Mouse (Mus musculus): ENCODE measurements at regions not wholly inside any gene's neighbourhood (a gene's known extent, or its start where the extent isn't known, plus 50 kb on each side); places are given as distances from the start of the nearest gene placed in this dataset.
A peak's percentile ranks its signal among the peaks of the same experiment; 100 is the strongest.

GRCm38 (mm10) chr6:50939440-50939839, 285.2 kb upstream of the Npvf start:
- Histone ChIP-seq H3K4me2 (no peak overlapping the region), H3K4me1 (replicated peaks) (peaks cover 16% of the 10 kb centered on the region), H3K27me3 (no peaks in the 10 kb centered on the region), H3K36me3 (no peaks in the 10 kb centered on the region), H3K4me3 (no peak overlapping the region), H3K9me3 (no peaks in the 10 kb centered on the region), H3K27ac (no peak overlapping the region), H3K9ac (no peak overlapping the region)
- ATAC-seq (ENCODE audit: low FRiP score) = no peak
- WGBS = 54% methylated on average over 2 of the region's 2 CpGs

GRCm38 (mm10) chr6:50940118-50940517, 285.9 kb upstream of the Npvf start:
- Histone ChIP-seq H3K4me1 (replicated peaks) (peaks cover 10% of the 10 kb centered on the region), H3K27ac (no peak overlapping the region), H3K36me3 (no peaks in the 10 kb centered on the region), H3K4me2 (no peak overlapping the region), H3K27me3 (no peaks in the 10 kb centered on the region), H3K4me3 (no peak overlapping the region), H3K9ac (no peak overlapping the region), H3K9me3 (no peaks in the 10 kb centered on the region)
- ATAC-seq (ENCODE audit: low FRiP score) = no peak
- 21% methylated on average over 1 of the region's 1 CpGs for WGBS

- H3K9me3 ChIP-seq = no peaks in the 10 kb centered on the region
- no peaks in the 10 kb centered on the region for H3K27me3 ChIP-seq
- no peak overlapping the region for H3K4me2 ChIP-seq
- no peak overlapping the region for H3K9ac ChIP-seq
- 0 out of 2 replicates have a peak, but pooled peaks cover 3% of the 10 kb centered on the region for H3K4me1 ChIP-seq (replicated peaks)
- no peaks in the 10 kb centered on the region for H3K36me3 ChIP-seq
- H3K4me3 ChIP-seq = no peak overlapping the region
- no peak overlapping the region for H3K27ac ChIP-seq
- WGBS = 90% methylated on average over 10 of the region's 10 CpGs
- ATAC-seq (ENCODE audit: low FRiP score) = no peak
Observed at GRCm38 (mm10) chr6:50940641-50941398, 286.6 kb upstream of the Npvf start.

- ATAC-seq (ENCODE audit: low FRiP score) = no peak
- Histone ChIP-seq H3K27me3 (no peaks in the 10 kb centered on the region), H3K27ac (no peak overlapping the region), H3K4me2 (no peak overlapping the region), H3K4me1 (replicated peaks) (no peaks in the 10 kb centered on the region), H3K9me3 (no peaks in the 10 kb centered on the region), H3K4me3 (no peak overlapping the region), H3K9ac (no peak overlapping the region), H3K36me3 (no peaks in the 10 kb centered on the region)
- 80% methylated on average over 5 of the region's 5 CpGs for WGBS
Observed at GRCm38 (mm10) chr6:50942696-50943095, 288.5 kb upstream of the Npvf start.

- Histone ChIP-seq H3K27ac (no peak overlapping the region), H3K4me1 (replicated peaks) (peaks cover 16% of the 10 kb centered on the region), H3K36me3 (no peaks in the 10 kb centered on the region), H3K4me3 (no peak overlapping the region), H3K9me3 (no peaks in the 10 kb centered on the region), H3K4me2 (no peak overlapping the region), H3K27me3 (no peaks in the 10 kb centered on the region), H3K9ac (no peak overlapping the region)
- WGBS = 38% methylated on average over 4 of the region's 4 CpGs
- ATAC-seq (ENCODE audit: low FRiP score) = no peak
Observed at GRCm38 (mm10) chr6:50948061-50948460, 293.8 kb upstream of the Npvf start.

GRCm38 (mm10) chr6:50949361-50949760, 295.1 kb upstream of the Npvf start:
- WGBS = 74% methylated on average over 5 of the region's 5 CpGs
- ATAC-seq (ENCODE audit: low FRiP score) = no peak

GRCm38 (mm10) chr6:50949883-50950583, 295.8 kb upstream of the Npvf start:
- no peaks in the 10 kb centered on the region for H3K27me3 ChIP-seq
- H3K36me3 ChIP-seq = no peaks in the 10 kb centered on the region
- peak; percentile 52; the same call in 1 of the 2 replicates for ATAC-seq (ENCODE audit: low FRiP score)
- peaks cover 16% of the 10 kb centered on the region for H3K4me1 ChIP-seq (replicated peaks)
- H3K27ac ChIP-seq = peak overlapping the region; percentile 55
- no peak overlapping the region for H3K4me2 ChIP-seq
- WGBS = 28% methylated on average over 11 of the region's 11 CpGs
- no peak overlapping the region for H3K4me3 ChIP-seq
- no peak overlapping the region for H3K9ac ChIP-seq
- H3K9me3 ChIP-seq = no peaks in the 10 kb centered on the region

More at GRCm38 (mm10) chr6:50949361-50949760, 295.1 kb upstream of the Npvf start:
- Histone ChIP-seq H3K27ac (peak overlapping the region; percentile 55), H3K9me3 (no peaks in the 10 kb centered on the region), H3K27me3 (no peaks in the 10 kb centered on the region), H3K4me2 (no peak overlapping the region), H3K4me3 (no peak overlapping the region), H3K4me1 (replicated peaks) (peaks cover 16% of the 10 kb centered on the region), H3K36me3 (no peaks in the 10 kb centered on the region), H3K9ac (no peak overlapping the region)

- WGBS = 93% methylated on average over 4 of the region's 4 CpGs
- Histone ChIP-seq H3K4me2 (no peak overlapping the region), H3K9me3 (no peaks in the 10 kb centered on the region), H3K36me3 (no peaks in the 10 kb centered on the region), H3K27me3 (no peaks in the 10 kb centered on the region), H3K9ac (no peak overlapping the region), H3K4me3 (no peak overlapping the region), H3K27ac (no peak overlapping the region), H3K4me1 (replicated peaks) (0 out of 2 replicates have a peak, but pooled peaks cover 2% of the 10 kb centered on the region)
- no peak for ATAC-seq (ENCODE audit: low FRiP score)
Observed at GRCm38 (mm10) chr6:50957328-50957900, 303.2 kb upstream of the Npvf start.

GRCm38 (mm10) chr6:50960341-50960740, 306.1 kb upstream of the Npvf start:
- Histone ChIP-seq H3K27ac (no peak overlapping the region), H3K4me3 (no peak overlapping the region), H3K27me3 (no peaks in the 10 kb centered on the region), H3K4me1 (replicated peaks) (0 out of 2 replicates have a peak, but pooled peaks cover 2% of the 10 kb centered on the region), H3K9me3 (no peaks in the 10 kb centered on the region), H3K4me2 (no peak overlapping the region), H3K9ac (no peak overlapping the region), H3K36me3 (no peaks in the 10 kb centered on the region)
- 76% methylated on average over 5 of the region's 5 CpGs for WGBS
- ATAC-seq (ENCODE audit: low FRiP score) = no peak

GRCm38 (mm10) chr6:50961592-50961991, 307.4 kb upstream of the Npvf start:
- Histone ChIP-seq H3K4me1 (replicated peaks) (0 out of 2 replicates have a peak, but pooled peaks cover 2% of the 10 kb centered on the region), H3K36me3 (no peaks in the 10 kb centered on the region), H3K4me2 (no peak overlapping the region), H3K27ac (no peak overlapping the region), H3K9me3 (no peaks in the 10 kb centered on the region), H3K27me3 (no peaks in the 10 kb centered on the region), H3K9ac (no peak overlapping the region), H3K4me3 (no peak overlapping the region)
- 78% methylated on average over 6 of the region's 6 CpGs for WGBS
- no peak for ATAC-seq (ENCODE audit: low FRiP score)

- Histone ChIP-seq H3K36me3 (no peaks in the 10 kb centered on the region), H3K4me3 (no peak overlapping the region), H3K27me3 (no peaks in the 10 kb centered on the region), H3K4me1 (replicated peaks) (no peaks in the 10 kb centered on the region), H3K9ac (no peak overlapping the region), H3K9me3 (no peaks in the 10 kb centered on the region), H3K4me2 (no peak overlapping the region), H3K27ac (no peak overlapping the region)
- WGBS = 93% methylated on average over 5 of the region's 5 CpGs
- ATAC-seq (ENCODE audit: low FRiP score) = no peak
Observed at GRCm38 (mm10) chr6:50968546-50968945, 314.3 kb upstream of the Npvf start.

GRCm38 (mm10) chr6:50969341-50969740, 315.1 kb upstream of the Npvf start:
- H3K4me3 ChIP-seq = no peak overlapping the region
- H3K27me3 ChIP-seq = no peaks in the 10 kb centered on the region
- no peak overlapping the region for H3K27ac ChIP-seq
- ATAC-seq (ENCODE audit: low FRiP score) = no peak
- H3K4me1 ChIP-seq (replicated peaks) = no peaks in the 10 kb centered on the region
- H3K9me3 ChIP-seq = no peaks in the 10 kb centered on the region
- no peaks in the 10 kb centered on the region for H3K36me3 ChIP-seq
- WGBS = 87% methylated on average over 6 of the region's 6 CpGs
- no peak overlapping the region for H3K4me2 ChIP-seq
- no peak overlapping the region for H3K9ac ChIP-seq

All from hindbrain, embryonic 13.5 days (tissue).